Mouse (Mus musculus) heart, adult 9 months (tissue): Measurements from ENCODE around the gene Cldn34b4.

Experiments
- DNase-seq, 2 experiments: peaks; one replicate each; pipeline ENCODE4 v3.0.0; 2022; ENCODE audit warnings: low spot score in 2 of 2

Cldn34b4 gene

GRCm38 (mm10) chrX:76393050-76393449 is at the start of gene Cldn34b4:
Cldn34b4 (plus strand) TSS chrX:76393350.
- no peak for DNase-seq
